Mouse (Mus musculus) brain, embryonic 14.5 days (tissue): Measurements from ENCODE around the gene Tjap1. TPM values are rescaled to one million over a fixed set of nuclear protein-coding genes. Genes with fewer than 3 reads are reported as not detected.
A peak's percentile ranks its signal among the peaks of the same experiment; 100 is the strongest.

Experiments
- DNase-seq: peaks from one replicate; pipeline ENCODE4 v3.0.0-alpha.2; 2011; ENCODE audit warnings: low read depth
- CTCF ChIP-seq: fragments of 200-500 bp; IDR thresholded peaks from 2 replicates; pipeline ENCODE4 v1.5.1; 2012; ENCODE audit warnings: inconsistent platforms, mild to moderate bottlenecking, moderate library complexity, borderline replicate concordance; ENCODE audit not compliant: insufficient read depth, insufficient read length; ENCODE audit errors: extremely low read depth
- POLR2A ChIP-seq: fragments of 200-500 bp; IDR thresholded peaks from 2 replicates; pipeline ENCODE4 v1.6.1; 2012; ENCODE audit warnings: mild to moderate bottlenecking, inconsistent platforms, borderline replicate concordance; ENCODE audit not compliant: poor library complexity, insufficient read depth, insufficient read length, severe bottlenecking; ENCODE audit errors: extremely low read depth
- polyA plus RNA-seq: library from polyadenylated mRNA; depleted of rRNA; stranded (reverse); fragments of >200 nt; gene quantifications from 2 replicates; pipeline ENCODE4 v1.2.3, GENCODE M21; 2012

Tjap1 gene
- polyA plus RNA-seq, 1 experiment: 58.8 TPM

DNA sequence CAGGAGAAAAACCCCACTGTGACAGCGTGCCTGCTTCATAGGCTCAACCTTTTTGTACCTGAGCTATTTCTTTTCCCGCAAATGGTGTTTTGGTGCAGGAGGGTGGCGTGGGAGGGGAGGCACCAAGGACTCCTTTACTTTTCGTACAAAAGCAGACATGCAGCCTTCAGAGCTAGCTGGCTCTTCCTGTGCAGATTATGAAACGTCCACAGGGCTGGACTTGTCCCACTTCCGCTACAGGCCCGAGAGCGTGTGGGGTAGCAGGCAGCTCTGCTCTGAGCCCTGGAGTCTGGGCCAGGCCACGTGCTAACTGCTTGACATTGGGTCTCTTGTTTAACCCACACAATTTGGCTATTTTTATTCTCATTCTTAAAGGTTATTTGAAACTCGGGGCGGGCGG lies 19.1 kb upstream of the Tjap1 start:
- TF ChIP-seq CTCF (no peak), POLR2A (no peak)

DNA sequence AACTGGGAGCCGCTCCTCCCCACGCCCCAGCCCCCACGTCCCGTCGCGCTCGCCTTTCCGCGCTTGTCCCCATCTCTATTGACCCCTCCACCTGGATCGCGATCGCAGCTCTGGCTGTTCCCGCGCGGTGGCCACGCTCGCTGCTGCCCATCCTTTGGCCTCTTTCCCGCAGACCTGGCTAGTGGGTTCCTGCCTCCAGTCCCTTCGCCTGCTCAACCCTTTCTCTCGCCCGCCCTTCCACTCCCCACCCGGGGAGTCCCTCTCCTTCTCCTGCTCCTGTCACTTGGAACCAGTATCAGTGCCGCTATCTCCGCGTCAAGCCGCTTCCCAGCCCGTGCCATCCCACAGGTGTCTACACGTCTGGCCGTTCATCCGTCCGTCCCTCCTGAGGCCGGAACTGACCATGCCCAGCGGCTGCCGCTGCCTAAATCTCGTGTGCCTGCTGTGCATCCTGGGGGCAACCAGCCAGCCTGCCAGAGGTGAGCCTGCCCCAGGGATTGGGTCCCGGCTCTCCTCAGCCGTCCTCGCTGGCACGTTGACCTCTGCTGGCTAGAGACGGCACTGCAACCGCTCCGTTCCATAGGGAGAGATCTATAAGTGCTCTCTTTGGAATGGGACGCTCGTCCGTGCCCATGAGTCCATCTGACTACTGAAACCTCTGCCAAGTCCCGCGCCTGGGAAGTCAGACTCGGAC lies 15.5 kb upstream of the Tjap1 start:
- TF ChIP-seq POLR2A (no peak), CTCF (peak; percentile 91)
- DNase-seq: peak; percentile 89

More for the DNA sequence above, 19.1 kb upstream of the Tjap1 start:
- DNase-seq: no peak

DNA sequence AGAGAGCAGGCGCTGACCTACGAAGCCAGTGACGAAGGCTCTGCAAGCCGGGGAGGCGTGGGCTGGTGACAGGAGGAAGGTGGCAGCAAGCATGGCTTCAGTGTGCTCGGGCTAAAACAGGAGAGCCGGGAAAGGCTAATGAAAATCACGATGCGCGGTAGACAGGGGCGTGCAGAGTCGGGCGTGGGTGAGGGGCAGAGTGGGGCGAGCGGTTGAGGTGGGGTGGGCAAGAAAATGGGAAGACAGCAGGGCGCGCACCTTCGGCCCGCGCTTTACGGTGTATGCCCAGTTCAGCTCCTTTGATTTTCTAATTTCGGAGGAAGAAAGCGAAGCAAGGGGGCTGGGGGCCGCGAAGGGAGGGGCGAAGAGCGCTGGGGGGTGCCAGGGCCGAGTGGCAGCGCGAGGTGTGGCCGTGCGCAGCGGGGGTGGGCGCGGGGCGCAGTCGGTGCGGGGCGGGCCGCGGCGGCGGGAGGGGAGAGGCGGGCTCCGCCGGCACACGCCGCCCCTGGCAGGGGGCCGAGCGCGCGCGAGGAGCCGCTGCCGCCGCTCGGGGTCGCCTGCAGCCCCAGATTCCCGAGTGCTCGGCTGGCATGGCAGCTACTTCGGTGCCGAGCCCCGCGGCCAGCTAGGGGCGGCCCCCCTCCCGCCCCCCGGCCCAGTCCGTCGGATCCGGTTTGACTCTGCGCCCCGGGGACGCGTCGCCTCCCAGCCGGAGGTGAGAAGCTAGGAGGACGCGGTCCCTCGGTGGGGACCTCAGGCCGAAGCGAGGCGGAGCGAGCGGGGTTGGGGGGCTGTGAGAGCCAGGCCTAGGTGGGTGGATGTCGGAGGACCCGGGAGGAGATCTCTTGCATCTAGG lies 14.8 kb upstream of the Tjap1 start, which contains the start of gene Dlk2:
Dlk2 (plus strand) TSS at position 58 of the 856 bp plus-strand sequence.
- peak; percentile 72 for DNase-seq
- TF ChIP-seq CTCF: no peak
- no peak for TF ChIP-seq POLR2A

DNA sequence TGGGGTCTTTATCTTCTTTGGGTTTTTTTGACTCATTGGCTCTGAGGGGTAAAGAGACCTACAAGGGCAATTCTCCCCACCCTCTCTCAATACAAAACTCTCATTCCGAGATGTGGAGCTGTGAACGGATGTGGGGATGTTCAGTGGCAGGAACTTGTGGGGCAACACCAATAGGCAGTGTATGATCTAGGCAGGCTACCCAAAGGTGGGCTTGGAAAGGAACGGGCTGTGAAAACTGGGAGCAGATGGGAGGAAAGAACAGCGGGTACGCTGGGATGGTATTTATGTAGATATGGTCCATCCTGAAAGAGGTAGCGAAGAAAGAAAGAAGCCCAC lies 14.2 kb upstream of the Tjap1 start:
- TF ChIP-seq CTCF (no peak), POLR2A (no peak)
- DNase-seq: no peak

DNA sequence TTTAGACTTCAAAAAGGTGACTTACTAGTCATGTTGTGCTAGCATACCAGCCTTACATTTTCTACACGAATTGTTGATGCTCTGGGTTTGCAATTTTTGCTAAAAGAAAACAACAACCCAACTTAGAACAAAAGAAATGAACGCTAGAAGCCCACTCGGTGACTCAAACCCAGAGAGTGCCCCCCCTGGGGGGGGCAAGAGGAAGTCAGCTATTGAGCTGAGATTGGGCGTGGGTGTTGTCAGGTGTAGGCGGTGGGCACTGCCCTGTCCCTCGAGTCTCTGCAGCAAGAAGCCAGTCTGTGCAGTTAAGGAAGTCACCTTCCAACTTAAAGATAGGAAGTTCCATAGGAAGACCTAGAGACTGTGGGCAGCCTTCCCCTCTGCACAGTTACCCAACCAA lies 13.8 kb upstream of the Tjap1 start:
- DNase-seq: no peak
- TF ChIP-seq CTCF: no peak
- no peak for TF ChIP-seq POLR2A

DNA sequence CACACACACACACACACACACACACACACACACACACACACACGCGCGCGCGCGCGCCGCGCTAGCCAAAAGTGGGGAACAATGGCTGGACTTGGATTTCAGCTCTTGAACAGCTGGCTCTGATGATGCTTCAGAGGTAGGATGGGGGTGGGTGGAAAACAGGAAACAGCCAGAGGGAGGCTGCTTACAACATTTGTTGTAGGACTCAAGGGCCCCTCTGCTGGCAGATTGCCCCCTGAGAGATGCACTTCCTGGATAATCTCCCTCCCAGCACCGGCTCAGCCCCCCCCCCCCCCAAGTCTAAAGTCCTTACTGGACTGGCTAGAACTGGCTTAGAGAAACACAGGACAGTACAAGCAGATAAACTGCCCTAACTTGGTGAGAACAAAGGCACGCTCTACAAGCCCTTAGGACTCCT lies 4.9 kb upstream of the Tjap1 start:
- peak; percentile 51 for DNase-seq
- TF ChIP-seq CTCF: no peak

DNA sequence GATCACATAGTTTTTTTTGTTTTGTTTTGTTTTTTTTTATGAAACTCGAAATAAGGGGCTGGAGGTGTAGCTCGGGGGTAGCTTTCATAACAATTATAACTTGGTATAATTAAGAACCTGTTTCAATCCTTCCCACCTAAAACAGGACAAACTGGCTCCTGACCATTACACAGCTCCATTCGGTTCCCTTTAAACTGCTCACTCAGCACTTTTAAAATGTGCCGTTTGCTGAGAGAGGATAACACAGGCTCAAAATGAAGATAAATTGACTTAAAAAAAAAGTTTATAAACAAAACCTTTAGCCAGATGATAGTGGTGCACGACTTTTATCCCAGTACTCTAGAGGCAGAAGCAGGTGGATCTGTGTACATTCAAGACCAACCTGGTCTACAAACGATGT lies 2.6 kb upstream of the Tjap1 start:
- TF ChIP-seq POLR2A: no peak
- no peak for TF ChIP-seq CTCF
- no peak for DNase-seq

DNA sequence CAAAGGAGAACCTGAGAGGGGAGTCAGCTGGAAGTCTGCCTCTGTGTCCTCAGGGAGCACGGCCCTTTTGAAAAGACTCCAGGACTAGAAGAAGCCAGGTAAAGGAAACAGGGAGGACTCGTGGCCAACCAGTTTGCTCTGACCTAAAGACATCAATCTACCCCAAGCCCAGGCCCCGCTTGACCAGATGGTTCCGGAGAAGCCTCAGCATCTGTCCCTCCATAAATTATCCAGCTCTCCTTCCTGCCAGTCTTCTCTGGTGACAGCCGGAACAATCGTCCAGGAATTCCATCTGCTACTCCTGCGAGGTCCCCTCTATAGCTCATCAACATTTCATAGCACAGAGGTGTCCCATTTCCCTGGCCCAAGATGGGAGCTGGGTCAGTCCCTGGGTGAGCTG lies 1.8 kb upstream of the Tjap1 start:
- TF ChIP-seq CTCF: no peak
- no peak for TF ChIP-seq POLR2A
- DNase-seq: no peak

DNA sequence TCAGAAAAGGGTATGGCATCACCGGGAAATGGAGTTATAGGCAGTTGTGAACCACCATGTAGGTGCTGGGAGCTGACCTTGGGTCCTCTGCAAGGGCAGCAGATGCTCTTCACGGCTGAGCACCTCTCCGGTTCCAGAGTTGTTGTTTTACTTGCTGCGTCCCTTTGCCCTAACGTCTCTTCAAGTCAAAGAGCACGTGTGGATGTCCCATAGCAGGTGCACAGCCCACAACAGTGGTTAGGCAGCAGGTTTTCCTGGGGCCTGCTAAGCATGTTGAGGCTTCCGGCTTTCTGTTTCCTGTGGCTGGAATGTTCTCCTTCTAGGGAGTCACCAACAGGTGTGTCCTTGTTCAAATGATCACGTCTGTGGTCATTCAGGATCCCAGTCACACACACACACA lies 1.1 kb upstream of the Tjap1 start:
- DNase-seq: no peak
- TF ChIP-seq POLR2A (no peak), CTCF (no peak)

DNA sequence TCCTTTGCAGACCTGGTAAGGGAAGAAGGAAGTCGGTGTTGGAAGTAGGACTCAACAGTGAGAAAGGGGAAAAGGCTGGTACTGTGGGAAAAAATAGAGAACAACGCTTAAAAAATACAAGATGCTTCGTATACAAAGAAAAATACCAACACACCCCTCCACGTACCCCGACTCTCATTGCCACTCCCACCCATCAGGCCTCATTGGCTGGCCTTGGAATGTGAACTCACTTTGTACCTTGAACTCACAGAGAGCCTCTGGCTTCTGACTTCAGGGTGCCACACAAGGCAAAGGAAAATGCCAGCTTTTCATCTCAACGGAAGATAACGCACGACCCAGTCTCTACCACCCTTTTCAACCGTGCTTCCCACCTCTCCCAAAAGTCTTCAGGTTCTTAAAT lies 314 bp upstream of the Tjap1 start:
- TF ChIP-seq POLR2A (no peak), CTCF (no peak)
- DNase-seq: no peak

DNA sequence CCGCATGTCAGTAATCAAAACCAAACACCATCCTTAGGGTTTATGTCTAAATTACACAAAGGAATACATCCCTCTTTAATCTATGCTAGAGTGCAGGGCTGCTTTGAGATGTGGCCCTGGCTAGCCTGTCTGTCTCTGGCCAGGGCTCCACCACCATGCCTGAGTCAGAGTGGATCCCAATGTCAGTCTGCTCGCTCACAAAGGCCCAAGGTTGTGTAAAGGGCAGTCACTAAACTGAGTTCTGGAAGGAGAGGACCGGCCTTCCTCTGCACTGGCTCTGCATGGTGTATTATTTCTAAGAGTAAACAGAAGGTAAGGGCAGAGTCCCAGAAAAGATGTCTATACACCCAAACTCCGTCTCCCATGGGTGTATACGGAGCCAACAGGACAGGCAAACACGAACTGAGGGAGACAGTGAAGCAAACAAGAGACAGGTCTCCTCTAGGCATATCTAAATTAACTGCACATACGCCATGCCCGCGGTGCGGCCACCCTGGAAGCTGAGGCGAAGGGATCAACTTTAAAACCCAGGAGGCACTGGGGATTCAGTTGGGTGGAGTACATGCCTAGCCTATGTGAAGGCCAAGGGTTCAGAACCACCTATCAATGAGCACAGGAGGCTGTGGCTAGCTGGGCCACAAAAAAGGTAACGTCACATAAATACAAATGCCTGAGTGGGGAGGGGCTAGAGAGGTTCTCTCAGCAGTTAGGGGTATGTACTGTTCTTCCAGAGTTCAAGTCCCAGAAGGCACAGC lies 4.6 kb downstream of the Tjap1 start:
- no peak for TF ChIP-seq CTCF
- no peak for TF ChIP-seq POLR2A
- no peak for DNase-seq
